Mouse (Mus musculus): ENCODE measurements at regions not wholly inside any gene's neighbourhood (a gene's known extent, or its start where the extent isn't known, plus 50 kb on each side); places are given as distances from the start of the nearest gene placed in this dataset.

GRCm38 (mm10) chr3:51132736-51133135, 91.5 kb upstream of the Noct start:
- no peak for DNase-seq (ENCODE audit: low read depth, low spot score)
- Histone ChIP-seq H3K9me3 (ENCODE audit: control insufficient read depth, insufficient read depth, low read depth, low read length) (no peaks in the 10 kb centered on the region), H3K4me3 (ENCODE audit: insufficient read depth in 1 of 2, low read depth in 1 of 2, low read length in 2 of 2, poor library complexity in 1 of 2, severe bottlenecking in 1 of 2) (no peak overlapping the region), H3K9ac (ENCODE audit: insufficient read depth, low read depth, low read length, poor library complexity, severe bottlenecking) (no peak overlapping the region), H3K36me3 (ENCODE audit: control insufficient read depth, insufficient read depth, low read length, poor library complexity, severe bottlenecking) (no peaks in the 10 kb centered on the region), H3K27ac (ENCODE audit: insufficient read depth, low read depth, low read length, poor library complexity, severe bottlenecking) (no peak overlapping the region), H3K4me1 (ENCODE audit: control insufficient read depth in 2 of 2, insufficient read depth in 2 of 2, low read length in 2 of 2, poor library complexity in 1 of 2) (peaks cover 12 to 17% of the 10 kb centered on the region in 2 experiments; a peak in 3 of 4 replicates)
- TF ChIP-seq HCFC1 (IDR thresholded peaks at IDR 0.05; ENCODE audit: borderline replicate concordance, insufficient read depth, low read length), result no peak
- TF ChIP-seq CHD2 (IDR thresholded peaks at IDR 0.05; ENCODE audit: low read depth, low read length), result no peak
- no peak for TF ChIP-seq ZC3H11A (IDR thresholded peaks at IDR 0.05; ENCODE audit: borderline replicate concordance, low read depth, low read length)
- no peak for TF ChIP-seq ZNF384 (IDR thresholded peaks at IDR 0.05; ENCODE audit: low read depth, low read length)
- TF ChIP-seq MAFK (IDR thresholded peaks at IDR 0.05; ENCODE audit: insufficient read depth, low read depth, low read length), result no peak
- in situ Hi-C loops (cut with MboI; ENCODE audit: low sequenced_read_pairs in 2 of 2, unreplicated experiment in 2 of 2), result no loop called here

GRCm38 (mm10) chr3:51135581-51135980, 88.7 kb upstream of the Noct start:
- no peak overlapping the region for H3K4me3 ChIP-seq (ENCODE audit: insufficient read depth in 1 of 2, low read depth in 1 of 2, low read length in 2 of 2, poor library complexity in 1 of 2, severe bottlenecking in 1 of 2)
- DNase-seq (ENCODE audit: low read depth, low spot score), result no peak
- no peak overlapping the region for H3K9ac ChIP-seq (ENCODE audit: insufficient read depth, low read depth, low read length, poor library complexity, severe bottlenecking)
- no peak overlapping the region for H3K27ac ChIP-seq (ENCODE audit: insufficient read depth, low read depth, low read length, poor library complexity, severe bottlenecking)
- H3K36me3 ChIP-seq (ENCODE audit: control insufficient read depth, insufficient read depth, low read length, poor library complexity, severe bottlenecking), result no peaks in the 10 kb centered on the region
- no peak for TF ChIP-seq ZNF384 (IDR thresholded peaks at IDR 0.05; ENCODE audit: low read depth, low read length)
- no peak for TF ChIP-seq HCFC1 (IDR thresholded peaks at IDR 0.05; ENCODE audit: borderline replicate concordance, insufficient read depth, low read length)
- TF ChIP-seq ZC3H11A (IDR thresholded peaks at IDR 0.05; ENCODE audit: borderline replicate concordance, low read depth, low read length), result no peak
- TF ChIP-seq MAFK (IDR thresholded peaks at IDR 0.05; ENCODE audit: insufficient read depth, low read depth, low read length), result no peak
- no peak for TF ChIP-seq CHD2 (IDR thresholded peaks at IDR 0.05; ENCODE audit: low read depth, low read length)
- H3K4me1 ChIP-seq (ENCODE audit: control insufficient read depth in 2 of 2, insufficient read depth in 2 of 2, low read length in 2 of 2, poor library complexity in 1 of 2), result peaks cover 4 to 8% of the 10 kb centered on the region in 2 experiments; a peak in 2 of 4 replicates
- in situ Hi-C loops (cut with MboI; ENCODE audit: low sequenced_read_pairs in 2 of 2, unreplicated experiment in 2 of 2), result no loop called here
- H3K9me3 ChIP-seq (ENCODE audit: control insufficient read depth, insufficient read depth, low read depth, low read length), result no peaks in the 10 kb centered on the region

GRCm38 (mm10) chr3:51137730-51138312, 86.4 kb upstream of the Noct start:
- H3K27ac ChIP-seq (ENCODE audit: insufficient read depth, low read depth, low read length, poor library complexity, severe bottlenecking), result no peak overlapping the region
- no peaks in the 10 kb centered on the region for H3K36me3 ChIP-seq (ENCODE audit: control insufficient read depth, insufficient read depth, low read length, poor library complexity, severe bottlenecking)
- TF ChIP-seq CHD2 (IDR thresholded peaks at IDR 0.05; ENCODE audit: low read depth, low read length) (no peak), ZC3H11A (IDR thresholded peaks at IDR 0.05; ENCODE audit: borderline replicate concordance, low read depth, low read length) (no peak), HCFC1 (IDR thresholded peaks at IDR 0.05; ENCODE audit: borderline replicate concordance, insufficient read depth, low read length) (no peak), ZNF384 (IDR thresholded peaks at IDR 0.05; ENCODE audit: low read depth, low read length) (no peak), MAFK (IDR thresholded peaks at IDR 0.05; ENCODE audit: insufficient read depth, low read depth, low read length) (no peak)
- no peak overlapping the region for H3K9ac ChIP-seq (ENCODE audit: insufficient read depth, low read depth, low read length, poor library complexity, severe bottlenecking)
- no peaks in the 10 kb centered on the region for H3K9me3 ChIP-seq (ENCODE audit: control insufficient read depth, insufficient read depth, low read depth, low read length)
- in situ Hi-C loops (cut with MboI; ENCODE audit: low sequenced_read_pairs in 2 of 2, unreplicated experiment in 2 of 2), result no loop called here
- no peak overlapping the region for H3K4me3 ChIP-seq (ENCODE audit: insufficient read depth in 1 of 2, low read depth in 1 of 2, low read length in 2 of 2, poor library complexity in 1 of 2, severe bottlenecking in 1 of 2)
- no peak for DNase-seq (ENCODE audit: low read depth, low spot score)
- peaks cover 4 to 8% of the 10 kb centered on the region in 2 experiments; a peak in 2 of 4 replicates for H3K4me1 ChIP-seq (ENCODE audit: control insufficient read depth in 2 of 2, insufficient read depth in 2 of 2, low read length in 2 of 2, poor library complexity in 1 of 2)

- DNase-seq (ENCODE audit: low read depth, low spot score), result no peak
- Histone ChIP-seq H3K4me1 (ENCODE audit: control insufficient read depth in 2 of 2, insufficient read depth in 2 of 2, low read length in 2 of 2, poor library complexity in 1 of 2) (no peaks in the 10 kb centered on the region), H3K9me3 (ENCODE audit: control insufficient read depth, insufficient read depth, low read depth, low read length) (no peaks in the 10 kb centered on the region), H3K36me3 (ENCODE audit: control insufficient read depth, insufficient read depth, low read length, poor library complexity, severe bottlenecking) (no peaks in the 10 kb centered on the region), H3K4me3 (ENCODE audit: insufficient read depth in 1 of 2, low read depth in 1 of 2, low read length in 2 of 2, poor library complexity in 1 of 2, severe bottlenecking in 1 of 2) (no peak overlapping the region), H3K27ac (ENCODE audit: insufficient read depth, low read depth, low read length, poor library complexity, severe bottlenecking) (no peak overlapping the region), H3K9ac (ENCODE audit: insufficient read depth, low read depth, low read length, poor library complexity, severe bottlenecking) (no peak overlapping the region)
- no peak for TF ChIP-seq ZNF384 (IDR thresholded peaks at IDR 0.05; ENCODE audit: low read depth, low read length)
- no peak for TF ChIP-seq MAFK (IDR thresholded peaks at IDR 0.05; ENCODE audit: insufficient read depth, low read depth, low read length)
- no peak for TF ChIP-seq CHD2 (IDR thresholded peaks at IDR 0.05; ENCODE audit: low read depth, low read length)
- no peak for TF ChIP-seq HCFC1 (IDR thresholded peaks at IDR 0.05; ENCODE audit: borderline replicate concordance, insufficient read depth, low read length)
- TF ChIP-seq ZC3H11A (IDR thresholded peaks at IDR 0.05; ENCODE audit: borderline replicate concordance, low read depth, low read length), result no peak
- in situ Hi-C loops (cut with MboI; ENCODE audit: low sequenced_read_pairs in 2 of 2, unreplicated experiment in 2 of 2), result no loop called here
These were observed 78.3 kb upstream of the Noct start for GRCm38 (mm10) chr3:51145985-51146384.

Data from ES-E14 (cell line).